Mouse (Mus musculus): Measurements from ENCODE around the gene Rac1. TPM values are rescaled to one million over a fixed set of nuclear protein-coding genes. Genes with fewer than 3 reads are reported as not detected.

Gene Rac1
- polyA plus RNA-seq, 1 experiment = 275 TPM

DNA sequence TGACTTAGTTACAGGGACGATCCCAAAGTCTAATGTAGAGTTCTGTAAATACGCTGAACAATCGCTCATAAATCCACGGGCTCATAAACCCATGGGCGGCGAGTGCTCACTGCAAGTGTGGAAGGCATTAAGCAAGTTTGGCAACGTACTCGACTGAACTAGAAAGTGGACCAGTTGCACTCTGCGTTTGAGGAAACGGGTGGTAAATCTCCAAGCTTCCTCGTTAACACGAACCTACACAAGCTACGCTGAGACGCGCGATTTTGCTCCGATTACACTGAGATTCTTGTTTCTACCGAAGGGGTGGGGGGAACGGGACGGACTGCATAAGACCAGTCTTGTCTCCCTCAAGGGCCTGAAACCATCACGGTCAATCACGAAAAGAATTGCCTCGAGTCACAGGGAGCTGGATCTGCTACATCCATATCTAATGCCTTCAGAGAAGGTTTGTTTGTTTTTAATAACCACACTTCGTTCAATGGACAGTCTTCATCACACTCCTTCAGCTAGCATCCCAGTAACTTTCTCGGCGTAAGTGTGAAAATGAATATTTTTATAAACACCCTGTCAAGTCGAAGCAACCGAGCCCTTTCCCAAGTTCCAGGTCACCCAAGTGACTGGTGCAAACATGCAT lies 1.0 kb downstream of the Rac1 start:
- Histone ChIP-seq H3K27ac (ENCODE audit: control insufficient read depth, insufficient read depth, low read length) (peak overlapping the region; percentile 62; the same call in 1 of the 2 replicates), H3K36me3 (ENCODE audit: control insufficient read depth, insufficient read depth, low read length) (no peaks in the 10 kb centered on the region), H3K27me3 (ENCODE audit: control insufficient read depth, insufficient read depth, low read length) (no peaks in the 10 kb centered on the region), H3K4me3 (ENCODE audit: control insufficient read depth, insufficient read depth, low read length) (peak overlapping the region; percentile 85), H3K4me1 (replicated peaks; ENCODE audit: control insufficient read depth, insufficient read depth, low read length) (peaks cover 16% of the 10 kb centered on the region)
- WGBS = under 1% methylated on average over 28 of the region's 28 CpGs
- DNase-seq = peak; percentile 42
- TF ChIP-seq CTCF (IDR thresholded peaks at IDR 0.05; ENCODE audit: borderline replicate concordance, control insufficient read depth, extremely low read depth, insufficient read depth, low read length, poor library complexity) = no peak
- TF ChIP-seq POLR2A (IDR thresholded peaks at IDR 0.05; ENCODE audit: control insufficient read depth, extremely low read depth, insufficient read depth, low read length, poor library complexity) = no peak

- no peak for TF ChIP-seq CTCF (IDR thresholded peaks at IDR 0.05; ENCODE audit: borderline replicate concordance, control insufficient read depth, extremely low read depth, insufficient read depth, low read length, poor library complexity)
- TF ChIP-seq POLR2A (IDR thresholded peaks at IDR 0.05; ENCODE audit: control insufficient read depth, extremely low read depth, insufficient read depth, low read length, poor library complexity) = no peak
- WGBS = 60% methylated on average over 7 of the region's 7 CpGs
- H3K4me1 ChIP-seq (replicated peaks; ENCODE audit: control insufficient read depth, insufficient read depth, low read length) = peaks cover 18% of the 10 kb centered on the region
These were observed 2.2 kb downstream of the Rac1 start for GRCm38 (mm10) chr5:143525454-143526225.

DNA sequence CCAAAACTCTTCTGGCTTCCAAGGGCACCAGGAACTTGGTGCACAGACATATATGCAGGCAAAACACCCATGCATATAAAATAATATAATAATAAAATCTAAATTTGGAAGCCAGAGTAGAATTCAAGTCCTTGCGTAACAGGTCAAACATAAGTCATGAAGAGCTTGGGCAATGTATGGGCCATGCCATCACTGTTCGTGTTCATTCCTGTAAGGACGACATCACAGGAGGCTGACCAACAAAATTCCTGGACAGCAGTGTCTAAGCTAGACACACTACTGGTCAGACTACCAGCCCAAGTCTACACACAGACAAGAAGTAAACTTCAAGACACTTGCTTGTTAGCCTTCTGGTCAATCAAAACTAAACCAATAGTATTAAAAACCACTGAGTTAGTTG lies 5.0 kb downstream of the Rac1 start:
- TF ChIP-seq POLR2A (IDR thresholded peaks at IDR 0.05; ENCODE audit: control insufficient read depth, extremely low read depth, insufficient read depth, low read length, poor library complexity) (no peak), CTCF (IDR thresholded peaks at IDR 0.05; ENCODE audit: borderline replicate concordance, control insufficient read depth, extremely low read depth, insufficient read depth, low read length, poor library complexity) (no peak)
- no peak for DNase-seq
- WGBS = 93% methylated on average over 3 of the region's 3 CpGs
- Histone ChIP-seq H3K27me3 (ENCODE audit: control insufficient read depth, insufficient read depth, low read length) (no peaks in the 10 kb centered on the region), H3K36me3 (ENCODE audit: control insufficient read depth, insufficient read depth, low read length) (no peaks in the 10 kb centered on the region), H3K4me3 (ENCODE audit: control insufficient read depth, insufficient read depth, low read length) (no peak overlapping the region), H3K4me1 (replicated peaks; ENCODE audit: control insufficient read depth, insufficient read depth, low read length) (peaks cover 21% of the 10 kb centered on the region), H3K27ac (ENCODE audit: control insufficient read depth, insufficient read depth, low read length) (no peak overlapping the region)

More at GRCm38 (mm10) chr5:143525454-143526225, 2.2 kb downstream of the Rac1 start:
- Histone ChIP-seq H3K27me3 (ENCODE audit: control insufficient read depth, insufficient read depth, low read length) (no peaks in the 10 kb centered on the region), H3K4me3 (ENCODE audit: control insufficient read depth, insufficient read depth, low read length) (no peak overlapping the region), H3K36me3 (ENCODE audit: control insufficient read depth, insufficient read depth, low read length) (no peaks in the 10 kb centered on the region), H3K27ac (ENCODE audit: control insufficient read depth, insufficient read depth, low read length) (no peak overlapping the region)
- no peak for DNase-seq

- TF ChIP-seq CTCF (IDR thresholded peaks at IDR 0.05; ENCODE audit: borderline replicate concordance, control insufficient read depth, extremely low read depth, insufficient read depth, low read length, poor library complexity) (no peak), POLR2A (IDR thresholded peaks at IDR 0.05; ENCODE audit: control insufficient read depth, extremely low read depth, insufficient read depth, low read length, poor library complexity) (no peak)
- Histone ChIP-seq H3K4me3 (ENCODE audit: control insufficient read depth, insufficient read depth, low read length) (no peak overlapping the region), H3K27me3 (ENCODE audit: control insufficient read depth, insufficient read depth, low read length) (no peaks in the 10 kb centered on the region), H3K36me3 (ENCODE audit: control insufficient read depth, insufficient read depth, low read length) (peaks cover 16% of the 10 kb centered on the region), H3K4me1 (replicated peaks; ENCODE audit: control insufficient read depth, insufficient read depth, low read length) (peaks cover 18% of the 10 kb centered on the region), H3K27ac (ENCODE audit: control insufficient read depth, insufficient read depth, low read length) (no peak overlapping the region)
- WGBS = 44% methylated on average over 2 of the region's 2 CpGs
- DNase-seq = no peak
These were observed 7.4 kb downstream of the Rac1 start for GRCm38 (mm10) chr5:143520415-143520814.

DNA sequence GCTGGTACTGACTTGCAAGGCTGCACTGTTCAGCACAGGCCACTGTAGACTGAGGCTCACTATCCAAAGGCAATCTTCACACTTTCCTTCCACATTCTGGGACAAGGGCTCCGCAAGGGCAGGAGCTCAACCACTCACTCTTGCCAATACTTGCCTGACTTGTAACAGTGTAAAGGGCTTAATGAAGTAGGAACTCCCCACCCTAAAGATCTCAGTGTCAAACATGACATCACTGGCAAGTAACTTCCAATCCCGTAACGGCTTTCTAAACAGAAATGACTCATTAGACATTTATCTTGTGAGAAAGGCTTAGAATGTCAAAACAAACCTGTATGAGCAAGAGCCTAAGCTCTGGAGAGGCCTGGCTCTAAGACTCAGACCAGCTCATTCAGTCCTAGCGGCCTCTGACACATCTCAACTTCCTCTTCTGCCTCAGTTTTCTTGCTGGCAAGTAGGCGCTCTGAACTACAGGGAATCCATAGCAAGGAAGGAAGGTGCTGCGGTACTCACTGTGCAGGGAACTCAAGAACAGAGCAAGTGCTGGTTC lies 9.7 kb downstream of the Rac1 start:
- no peak overlapping the region for H3K4me3 ChIP-seq (ENCODE audit: control insufficient read depth, insufficient read depth, low read length)
- TF ChIP-seq POLR2A (IDR thresholded peaks at IDR 0.05; ENCODE audit: control insufficient read depth, extremely low read depth, insufficient read depth, low read length, poor library complexity) = no peak
- no peak for TF ChIP-seq CTCF (IDR thresholded peaks at IDR 0.05; ENCODE audit: borderline replicate concordance, control insufficient read depth, extremely low read depth, insufficient read depth, low read length, poor library complexity)
- peaks cover 39% of the 10 kb centered on the region for H3K36me3 ChIP-seq (ENCODE audit: control insufficient read depth, insufficient read depth, low read length)
- no peak for DNase-seq
- no peak overlapping the region for H3K27ac ChIP-seq (ENCODE audit: control insufficient read depth, insufficient read depth, low read length)
- peaks cover 11% of the 10 kb centered on the region for H3K4me1 ChIP-seq (replicated peaks; ENCODE audit: control insufficient read depth, insufficient read depth, low read length)
- 82% methylated on average over 6 of the region's 6 CpGs for WGBS
- H3K27me3 ChIP-seq (ENCODE audit: control insufficient read depth, insufficient read depth, low read length) = no peaks in the 10 kb centered on the region

GRCm38 (mm10) chr5:143517436-143517835 lies 10.4 kb downstream of the Rac1 start:
- no peak for DNase-seq
- 48% methylated on average over 6 of the region's 6 CpGs for WGBS
- H3K27ac ChIP-seq (ENCODE audit: control insufficient read depth, insufficient read depth, low read length) = no peak overlapping the region
- no peak for TF ChIP-seq POLR2A (IDR thresholded peaks at IDR 0.05; ENCODE audit: control insufficient read depth, extremely low read depth, insufficient read depth, low read length, poor library complexity)
- TF ChIP-seq CTCF (IDR thresholded peaks at IDR 0.05; ENCODE audit: borderline replicate concordance, control insufficient read depth, extremely low read depth, insufficient read depth, low read length, poor library complexity) = no peak
- H3K27me3 ChIP-seq (ENCODE audit: control insufficient read depth, insufficient read depth, low read length) = no peaks in the 10 kb centered on the region
- H3K36me3 ChIP-seq (ENCODE audit: control insufficient read depth, insufficient read depth, low read length) = peaks cover 43% of the 10 kb centered on the region
- H3K4me1 ChIP-seq (replicated peaks; ENCODE audit: control insufficient read depth, insufficient read depth, low read length) = peaks cover 11% of the 10 kb centered on the region
- H3K4me3 ChIP-seq (ENCODE audit: control insufficient read depth, insufficient read depth, low read length) = no peak overlapping the region

All from thymus, adult 2 months (tissue).